13 mouse cellular contexts compared by ENCODE assay signal in the genomic region with DNA sequence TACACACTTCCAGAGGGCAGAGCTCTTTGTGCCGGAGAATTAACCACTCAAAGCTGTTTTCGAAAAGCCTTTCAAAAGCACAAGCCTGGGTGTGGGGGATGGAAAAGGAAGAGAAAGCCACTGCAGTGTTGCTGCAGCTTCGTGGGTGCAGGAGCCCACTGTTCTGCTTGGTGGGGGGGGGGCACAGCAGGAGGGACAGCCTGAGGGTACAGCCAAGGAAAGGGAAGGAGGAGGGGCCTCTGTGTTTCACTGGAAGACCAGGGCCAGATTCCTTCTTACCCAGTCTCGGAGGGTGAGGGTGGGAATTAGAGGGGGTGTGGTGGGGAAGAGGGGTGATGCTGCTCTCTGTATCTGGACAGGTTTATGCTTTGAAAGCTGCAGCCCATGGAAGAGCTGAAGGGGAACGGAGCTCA. TPM values are rescaled to one million over a fixed set of nuclear protein-coding genes. Genes with fewer than 3 reads are reported as not detected.
DNase-seq lines count a peak whose midpoint lies in the region; ATAC-seq lines count a peak whose summit lies in the region.
"Had no signal": no experiment of that assay in that cellular context is flagged by ENCODE, and none has a peak within 500 bp of the region (broad histone marks: within the 10 kb centered on the region; RNA-seq: fewer than 3 reads in every experiment).

No protein-coding gene starts in this region.

- H3K27ac ChIP-seq in embryonic facial prominence, embryonic 15.5 days (replicated peaks): no peak overlapping the region
- no peak overlapping the region for H3K27ac ChIP-seq in hindbrain, embryonic 13.5 days
- H3K27ac ChIP-seq in midbrain, embryonic 16.5 days (ENCODE audit: low read length): no peak overlapping the region
- H3K27ac ChIP-seq: gastrocnemius, adult 2 months had no signal

- peak; percentile 10 for DNase-seq in embryo, embryonic 11 days
- no peak for DNase-seq in embryo, embryonic 9.5 days (ENCODE audit: extremely low spot score)
- no peak for DNase-seq in lung, postnatal 36 days
- DNase-seq in yolk sac, embryonic 10.5 days (ENCODE audit: low spot score): no peak
- DNase-seq: cerebellum, adult 9-11 months; gastrocnemius, adult 2 months; heart, postnatal 10 days; lung, embryonic 14.5 days; right cerebral cortex, postnatal 14 days had no signal

- 18% methylated on average over 5 of the region's 5 CpGs for WGBS in embryonic facial prominence, embryonic 15.5 days
- WGBS in hindbrain, embryonic 13.5 days: 13% methylated on average over 5 of the region's 5 CpGs
- 15% methylated on average over 5 of the region's 5 CpGs for WGBS in midbrain, embryonic 16.5 days

- no peaks in the 10 kb centered on the region for H3K27me3 ChIP-seq in embryonic facial prominence, embryonic 15.5 days
- H3K27me3 ChIP-seq in hindbrain, embryonic 13.5 days: 0 out of 2 replicates have a peak, but pooled peaks cover 5% of the 10 kb centered on the region
- no peaks in the 10 kb centered on the region for H3K27me3 ChIP-seq in midbrain, embryonic 16.5 days (ENCODE audit: control insufficient read depth, insufficient read depth, low read depth, low read length)

- no peak for ATAC-seq in embryonic facial prominence, embryonic 15.5 days (ENCODE audit: insufficient number of reproducible peaks, low FRiP score, low TSS enrichment, low read depth)
- peak; percentile 37; the same call in 1 of the 2 replicates for ATAC-seq in hindbrain, embryonic 13.5 days (ENCODE audit: low FRiP score)
- ATAC-seq in midbrain, embryonic 16.5 days: peak; percentile 47; the same call in 1 of the 2 replicates
- ATAC-seq in erythroid progenitor cell, adult 5-6 weeks (replicated peaks; ENCODE audit: low FRiP score, poor library complexity, severe bottlenecking): no peak

- H3K4me1 ChIP-seq in embryonic facial prominence, embryonic 15.5 days: no peaks in the 10 kb centered on the region
- H3K4me1 ChIP-seq in hindbrain, embryonic 13.5 days (replicated peaks): peaks cover 17% of the 10 kb centered on the region
- H3K4me1 ChIP-seq in midbrain, embryonic 16.5 days (ENCODE audit: control insufficient read depth, insufficient read depth, low read length): peaks cover 12% of the 10 kb centered on the region

- H3K9me3 ChIP-seq in embryonic facial prominence, embryonic 15.5 days (replicated peaks): no peaks in the 10 kb centered on the region
- no peaks in the 10 kb centered on the region for H3K9me3 ChIP-seq in hindbrain, embryonic 13.5 days
- no peaks in the 10 kb centered on the region for H3K9me3 ChIP-seq in midbrain, embryonic 16.5 days (replicated peaks; ENCODE audit: control insufficient read depth, low read length, poor library complexity, severe bottlenecking)

- peak overlapping the region; percentile 12; the same call in 1 of the 2 replicates for H3K4me2 ChIP-seq in embryonic facial prominence, embryonic 15.5 days (replicated peaks)
- H3K4me2 ChIP-seq in hindbrain, embryonic 13.5 days: peak overlapping the region; percentile 16
- peak overlapping the region; percentile 30 for H3K4me2 ChIP-seq in midbrain, embryonic 16.5 days (ENCODE audit: low read length)
- H3K4me2 ChIP-seq: lung, embryonic 14.5 days had no signal

- no peak overlapping the region for H3K9ac ChIP-seq in embryonic facial prominence, embryonic 15.5 days
- H3K9ac ChIP-seq in hindbrain, embryonic 13.5 days: peak overlapping the region; percentile 43; the same call in 1 of the 2 replicates
- H3K9ac ChIP-seq in midbrain, embryonic 16.5 days (ENCODE audit: low read depth, low read length): no peak overlapping the region
- H3K9ac ChIP-seq: lung, embryonic 14.5 days had no signal

- H3K4me3 ChIP-seq in embryonic facial prominence, embryonic 15.5 days (replicated peaks): no peak overlapping the region
- no peak overlapping the region for H3K4me3 ChIP-seq in hindbrain, embryonic 13.5 days
- H3K4me3 ChIP-seq in midbrain, embryonic 16.5 days (ENCODE audit: low read depth, low read length): no peak overlapping the region
- H3K4me3 ChIP-seq: gastrocnemius, adult 2 months had no signal

- no peaks in the 10 kb centered on the region for H3K36me3 ChIP-seq in embryonic facial prominence, embryonic 15.5 days
- H3K36me3 ChIP-seq in hindbrain, embryonic 13.5 days: no peaks in the 10 kb centered on the region
- H3K36me3 ChIP-seq in midbrain, embryonic 16.5 days (ENCODE audit: control insufficient read depth, insufficient read depth, low read length): no peaks in the 10 kb centered on the region

RNA-seq across cellular contexts. Expression of a gene that starts 54.3 kb away (rescaled TPM):
- 0.77 and 0.88 TPM in 2 replicates for polyA plus RNA-seq in embryonic facial prominence, embryonic 15.5 days (2015; fragmentation: Nextera tagmentation; extraction: Ambion mirVana)
- 28.1 and 29.5 TPM in 2 replicates for polyA plus RNA-seq in hindbrain, embryonic 13.5 days (2015; fragmentation: Nextera tagmentation; extraction: Ambion mirVana)
- polyA plus RNA-seq in midbrain, embryonic 16.5 days (2015; fragmentation: Nextera tagmentation; extraction: Ambion mirVana): 21.3 and 22.8 TPM in 2 replicates
- total RNA-seq in erythroid progenitor cell, adult 5-6 weeks (2015; ENCODE audit: low replicate concordance): not detected in 2 replicates
- not detected in 2 replicates for total RNA-seq in erythroid progenitor cell, adult 5-6 weeks (2017; ENCODE audit: low replicate concordance)

Comparison
In these comparisons a context has a peak if more than half of its experiments do, and no peak if none do; other contexts are left out.
1. ATAC-seq: peak in hindbrain, embryonic 13.5 days (single experiment) and midbrain, embryonic 16.5 days (single experiment); none in embryonic facial prominence, embryonic 15.5 days (single experiment) and erythroid progenitor cell, adult 5-6 weeks (single experiment).
2. RNA of a gene that starts 54.3 kb away (polyA plus RNA-seq): 28.1 to 29.5 TPM in hindbrain, embryonic 13.5 days and 21.3 to 22.8 TPM in midbrain, embryonic 16.5 days; 0.77 to 0.88 TPM in embryonic facial prominence, embryonic 15.5 days; every median in the first group is over 10 times any median in the second.
3. Peak in every context shown above with its lines, with median percentiles within 50 percentile points of each other: H3K4me2 ChIP-seq.